Mouse (Mus musculus): ENCODE measurements around the gene Wdr83.
A peak's percentile ranks its signal among the peaks of the same experiment; 100 is the strongest.

The Wdr83 gene

DNA sequence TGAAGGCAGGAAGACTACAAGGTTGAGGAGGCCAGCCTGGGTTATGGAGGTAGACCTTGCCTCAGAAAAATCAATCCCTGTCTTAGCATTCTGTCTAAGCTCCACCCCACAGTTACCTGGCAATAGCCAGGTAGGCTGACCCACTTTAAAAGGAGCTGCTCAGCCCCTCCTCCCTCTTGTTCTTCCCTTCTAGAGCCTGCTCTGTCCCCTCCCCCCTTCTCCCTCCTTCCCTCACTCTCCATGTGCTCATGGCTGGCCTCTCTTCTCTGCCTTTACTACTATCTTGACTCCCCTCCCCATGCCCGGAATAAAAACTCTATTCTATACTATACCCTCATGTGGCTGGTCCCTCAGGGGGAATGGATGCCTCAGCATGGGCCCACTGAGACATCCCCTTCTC lies 47.2 kb downstream of the Wdr83 start:
- DNase-seq, result no peak

GRCm38 (mm10) chr8:85032622-85033311 lies 48.3 kb downstream of the Wdr83 start:
- no peak for DNase-seq

GRCm38 (mm10) chr8:85029271-85029670 lies 51.8 kb downstream of the Wdr83 start:
- no peak for DNase-seq

DNA sequence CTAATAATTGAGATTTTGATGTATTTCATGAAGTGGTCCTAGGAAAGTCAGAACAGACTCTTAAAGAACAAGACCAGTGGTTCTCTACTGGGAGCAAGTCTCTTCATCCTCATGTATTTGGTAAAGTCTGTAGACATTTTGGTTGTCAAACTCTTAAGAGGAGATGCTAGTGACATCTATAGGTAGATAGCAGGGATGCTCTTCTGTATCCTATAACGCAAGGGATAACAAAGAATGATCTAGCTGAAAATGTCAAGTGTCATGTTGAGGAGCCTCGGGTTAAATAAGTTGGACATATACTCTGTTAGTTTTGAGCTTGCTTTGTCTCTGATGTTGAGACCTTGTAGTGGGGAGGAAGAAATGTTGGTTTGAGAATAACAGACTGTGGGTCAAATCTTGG lies 53.2 kb downstream of the Wdr83 start:
- DNase-seq, result no peak

DNA sequence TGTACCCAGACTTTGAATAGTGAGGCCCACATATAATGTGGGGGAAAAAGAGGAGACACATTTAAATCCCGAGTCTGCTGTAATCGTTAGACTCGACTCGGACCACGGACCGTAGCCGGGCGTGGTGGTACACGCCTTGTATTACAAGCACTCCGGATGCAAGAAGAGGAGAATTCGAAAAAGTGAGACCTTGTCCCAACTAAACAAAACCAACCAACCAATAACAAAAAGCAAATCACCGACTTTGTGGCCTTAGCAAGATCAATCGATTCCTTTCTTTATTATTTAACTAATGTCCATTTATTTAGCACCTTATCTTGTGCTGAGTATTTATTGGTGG lies 53.6 kb downstream of the Wdr83 start:
- no peak for DNase-seq

- peak; percentile 93 to 94 for DNase-seq
Measured at GRCm38 (mm10) chr8:85026670-85027515, 54.2 kb downstream of the Wdr83 start, which contains the start of gene Trir. Gene Trir (plus strand): TSS chr8:85026823.

GRCm38 (mm10) chr8:85025098-85025932 lies 55.8 kb downstream of the Wdr83 start, which contains the start of gene Asna1:
Gene Asna1 (minus strand): TSS chr8:85025281.
- peak; percentile 61 to 76 for DNase-seq

Data from spleen, adult 18-20 months (tissue).